Mouse (Mus musculus): ENCODE data around the gene F5.

DNA sequence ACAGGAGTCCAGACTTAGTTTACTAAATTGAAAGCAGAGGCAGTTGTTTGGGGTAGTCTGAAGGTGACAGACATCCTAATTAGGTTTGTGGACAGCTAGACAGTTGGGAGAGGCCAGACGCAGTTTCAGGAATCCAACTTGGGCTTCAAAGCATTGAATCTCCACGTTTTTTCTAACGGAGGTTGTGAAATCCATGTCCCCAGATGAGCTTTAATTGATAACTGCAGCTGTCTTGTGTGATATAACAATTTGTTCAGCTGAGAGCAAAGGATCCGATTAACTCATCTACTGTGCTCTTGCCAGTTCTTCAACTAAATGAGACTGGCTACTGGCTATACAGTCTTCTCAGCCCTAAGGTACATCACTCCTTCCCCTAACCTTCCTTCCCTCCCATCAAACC is 6.9 kb downstream of the F5 start:
- TF ChIP-seq CTCF (IDR thresholded peaks at IDR 0.05; ENCODE audit: low read depth, low read length), result no peak
- TF ChIP-seq POLR2A (IDR thresholded peaks at IDR 0.05; ENCODE audit: borderline replicate concordance, low read depth, low read length), result no peak
